Mouse (Mus musculus): Measurements from ENCODE around the gene Ank3. TPM values are rescaled to one million over a fixed set of nuclear protein-coding genes. Genes with fewer than 3 reads are reported as not detected.

Gene Ank3
- total and polyA plus RNA-seq, 2 experiments from 2014 or later: 23.4 to 64.7 TPM

DNA sequence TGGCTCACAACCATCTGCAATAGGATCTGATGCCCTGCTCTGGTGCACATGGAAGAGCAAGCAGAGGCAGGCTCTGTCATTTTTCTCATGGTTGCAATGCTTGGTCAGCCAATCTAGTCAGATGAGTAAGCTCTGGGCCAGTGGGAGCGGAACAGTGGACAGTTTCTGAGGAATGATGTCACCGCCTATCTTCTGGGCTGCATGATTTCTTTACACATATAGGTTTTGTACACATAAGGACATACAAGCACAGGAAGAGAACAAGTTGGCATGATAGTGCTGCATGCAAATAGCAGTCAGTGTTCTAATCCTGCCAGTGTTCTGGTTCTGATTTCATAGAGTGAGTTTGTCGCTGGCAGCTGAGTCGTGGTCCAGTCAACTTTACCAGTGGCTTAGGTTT, 517.6 kb downstream of the Ank3 start:
- no peaks in the 10 kb centered on the region for H3K36me3 ChIP-seq (replicated peaks; ENCODE audit: control insufficient read depth, insufficient read depth, low read length)
- H3K4me2 ChIP-seq (ENCODE audit: low read depth, low read length): no peak overlapping the region
- H3K9me3 ChIP-seq (replicated peaks; ENCODE audit: control insufficient read depth, low read length): no peaks in the 10 kb centered on the region
- ATAC-seq (ENCODE audit: insufficient read depth, low read depth) (no peak), DNase-seq (ENCODE audit: low spot score) (no peak)
- no peak overlapping the region for H3K9ac ChIP-seq (replicated peaks; ENCODE audit: low read depth, low read length)
- WGBS: 77% methylated on average over 4 of the region's 4 CpGs
- H3K4me3 ChIP-seq (ENCODE audit: low read depth, low read length): no peak overlapping the region
- no peaks in the 10 kb centered on the region for H3K4me1 ChIP-seq (ENCODE audit: control insufficient read depth, insufficient read depth)
- H3K27ac ChIP-seq (ENCODE audit: low read depth): 0 out of 2 replicates have a peak overlapping the region, but pooled peaks have one; percentile 0
- no peak for TF ChIP-seq CTCF (IDR thresholded peaks at IDR 0.05; ENCODE audit: low read depth)
- no peak for TF ChIP-seq EP300 (IDR thresholded peaks at IDR 0.05; ENCODE audit: low read depth)
- H3K27me3 ChIP-seq (ENCODE audit: control insufficient read depth, insufficient read depth, low read length): no peaks in the 10 kb centered on the region

DNA sequence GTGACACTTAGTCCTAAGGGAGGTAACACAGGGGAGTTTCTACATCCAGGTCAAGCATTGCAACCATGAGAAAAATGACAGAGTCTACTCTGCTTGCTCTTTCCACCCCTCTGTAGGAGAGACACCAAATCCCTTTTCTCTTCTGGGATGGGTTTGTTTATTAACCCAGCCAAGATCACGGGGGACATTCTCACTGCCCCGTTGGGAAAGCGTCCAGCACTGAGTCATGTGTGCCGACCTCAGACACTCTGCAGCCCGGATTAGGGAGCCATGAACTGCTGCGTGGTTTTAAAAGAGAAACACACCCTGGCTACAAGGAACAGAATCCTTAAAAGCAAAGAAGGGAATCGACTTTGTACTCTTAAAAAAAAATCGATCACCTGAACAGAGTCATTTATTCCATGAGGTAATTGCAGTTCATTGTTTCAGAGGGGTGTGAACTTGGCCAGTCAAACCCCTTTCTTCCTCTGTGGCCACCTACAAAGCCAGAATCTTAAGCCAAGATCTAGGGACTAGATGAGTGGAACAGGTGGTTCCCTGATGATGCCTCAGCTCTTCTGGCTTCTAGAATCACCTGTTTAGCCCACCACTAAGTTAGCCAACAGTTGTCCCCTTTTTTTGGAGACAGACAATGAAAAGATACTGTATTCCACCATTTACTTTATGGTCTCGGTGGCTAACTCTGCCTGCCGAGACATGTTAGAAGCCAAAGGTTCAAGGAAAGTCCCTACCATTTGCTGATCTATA, 518.3 kb downstream of the Ank3 start:
- 65% methylated on average over 10 of the region's 10 CpGs for WGBS
- Histone ChIP-seq H3K9me3 (replicated peaks; ENCODE audit: control insufficient read depth, low read length) (no peaks in the 10 kb centered on the region), H3K4me2 (ENCODE audit: low read depth, low read length) (no peak overlapping the region), H3K27me3 (ENCODE audit: control insufficient read depth, insufficient read depth, low read length) (no peaks in the 10 kb centered on the region), H3K9ac (replicated peaks; ENCODE audit: low read depth, low read length) (no peak overlapping the region), H3K36me3 (replicated peaks; ENCODE audit: control insufficient read depth, insufficient read depth, low read length) (no peaks in the 10 kb centered on the region), H3K27ac (ENCODE audit: low read depth) (peak overlapping the region; percentile 0; the same call in 1 of the 2 replicates), H3K4me1 (ENCODE audit: control insufficient read depth, insufficient read depth) (no peaks in the 10 kb centered on the region), H3K4me3 (ENCODE audit: low read depth, low read length) (no peak overlapping the region)
- DNase-seq (ENCODE audit: low spot score) (no peak), ATAC-seq (ENCODE audit: insufficient read depth, low read depth) (no peak)
- TF ChIP-seq CTCF (IDR thresholded peaks at IDR 0.05; ENCODE audit: low read depth) (no peak), EP300 (IDR thresholded peaks at IDR 0.05; ENCODE audit: low read depth) (no peak)

DNA sequence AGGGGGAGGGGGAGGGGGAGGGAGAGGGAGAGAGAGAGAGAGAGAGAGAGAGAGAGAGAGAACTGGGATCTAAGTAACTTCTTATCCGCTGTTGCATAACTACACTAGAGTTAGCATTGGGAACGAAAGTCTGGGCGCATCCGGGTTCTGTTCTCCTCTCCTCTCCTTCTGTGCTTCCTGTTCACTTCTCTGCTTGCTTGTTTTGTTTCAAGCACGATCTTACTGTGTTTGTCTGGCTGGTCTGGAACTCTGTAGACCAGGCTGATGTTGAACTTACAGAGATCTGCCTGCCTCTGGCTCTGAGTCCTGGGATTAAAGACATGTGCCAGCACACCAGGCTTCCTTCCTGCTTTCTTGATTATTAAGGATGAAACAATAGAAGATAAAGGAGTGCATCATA, 519.1 kb downstream of the Ank3 start:
- no peak for DNase-seq (ENCODE audit: low spot score)
- 85% methylated on average over 5 of the region's 5 CpGs for WGBS
- no peaks in the 10 kb centered on the region for H3K27me3 ChIP-seq (ENCODE audit: control insufficient read depth, insufficient read depth, low read length)
- TF ChIP-seq CTCF (IDR thresholded peaks at IDR 0.05; ENCODE audit: low read depth) (no peak), EP300 (IDR thresholded peaks at IDR 0.05; ENCODE audit: low read depth) (no peak)
- no peaks in the 10 kb centered on the region for H3K9me3 ChIP-seq (replicated peaks; ENCODE audit: control insufficient read depth, low read length)
- no peak for ATAC-seq (ENCODE audit: insufficient read depth, low read depth)
- no peaks in the 10 kb centered on the region for H3K36me3 ChIP-seq (replicated peaks; ENCODE audit: control insufficient read depth, insufficient read depth, low read length)
- no peak overlapping the region for H3K4me2 ChIP-seq (ENCODE audit: low read depth, low read length)
- no peaks in the 10 kb centered on the region for H3K4me1 ChIP-seq (ENCODE audit: control insufficient read depth, insufficient read depth)
- H3K9ac ChIP-seq (replicated peaks; ENCODE audit: low read depth, low read length): no peak overlapping the region
- no peak overlapping the region for H3K27ac ChIP-seq (ENCODE audit: low read depth)
- no peak overlapping the region for H3K4me3 ChIP-seq (ENCODE audit: low read depth, low read length)

DNA sequence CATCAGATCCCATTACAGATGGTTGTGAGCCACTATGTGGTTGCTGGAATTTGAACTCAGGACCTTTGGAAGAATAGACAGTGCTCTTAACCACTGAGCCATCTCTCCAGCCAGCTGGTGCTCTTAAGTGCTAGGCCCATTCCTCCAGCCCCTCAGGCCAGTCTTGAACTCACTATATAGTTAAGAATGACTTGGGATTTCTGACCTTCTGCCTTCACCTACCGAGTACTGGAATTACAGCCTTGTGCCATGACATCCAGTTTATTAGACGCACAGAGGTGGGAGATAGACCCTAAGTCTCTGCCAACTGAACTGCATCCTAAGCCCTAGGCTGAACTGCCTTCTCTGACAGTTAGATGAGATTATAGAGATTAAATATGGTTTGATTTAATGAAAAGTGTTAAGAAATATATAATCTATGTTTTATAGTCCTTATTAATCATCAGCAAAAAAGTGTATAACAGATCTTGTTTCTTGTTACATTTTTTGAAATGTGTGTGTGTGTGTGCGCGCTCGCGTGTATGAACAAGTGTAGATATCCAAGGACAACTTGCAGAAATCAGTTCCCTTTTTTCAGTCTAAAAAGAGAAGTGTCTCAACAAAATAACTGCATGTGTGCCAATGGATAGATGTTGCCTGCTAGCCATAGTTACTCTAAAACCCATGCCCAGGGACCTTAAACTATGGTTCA, 520.0 kb downstream of the Ank3 start:
- H3K27me3 ChIP-seq (ENCODE audit: control insufficient read depth, insufficient read depth, low read length): no peaks in the 10 kb centered on the region
- no peak overlapping the region for H3K27ac ChIP-seq (ENCODE audit: low read depth)
- peaks cover 3% of the 10 kb centered on the region; the same call in 1 of the 2 replicates for H3K4me1 ChIP-seq (ENCODE audit: control insufficient read depth, insufficient read depth)
- no peak for TF ChIP-seq CTCF (IDR thresholded peaks at IDR 0.05; ENCODE audit: low read depth)
- DNase-seq (ENCODE audit: low spot score) (no peak), ATAC-seq (ENCODE audit: insufficient read depth, low read depth) (no peak)
- no peaks in the 10 kb centered on the region for H3K36me3 ChIP-seq (replicated peaks; ENCODE audit: control insufficient read depth, insufficient read depth, low read length)
- H3K9ac ChIP-seq (replicated peaks; ENCODE audit: low read depth, low read length): no peak overlapping the region
- no peaks in the 10 kb centered on the region for H3K9me3 ChIP-seq (replicated peaks; ENCODE audit: control insufficient read depth, low read length)
- H3K4me3 ChIP-seq (ENCODE audit: low read depth, low read length): no peak overlapping the region
- WGBS: 92% methylated on average over 6 of the region's 6 CpGs
- H3K4me2 ChIP-seq (ENCODE audit: low read depth, low read length): no peak overlapping the region

DNA sequence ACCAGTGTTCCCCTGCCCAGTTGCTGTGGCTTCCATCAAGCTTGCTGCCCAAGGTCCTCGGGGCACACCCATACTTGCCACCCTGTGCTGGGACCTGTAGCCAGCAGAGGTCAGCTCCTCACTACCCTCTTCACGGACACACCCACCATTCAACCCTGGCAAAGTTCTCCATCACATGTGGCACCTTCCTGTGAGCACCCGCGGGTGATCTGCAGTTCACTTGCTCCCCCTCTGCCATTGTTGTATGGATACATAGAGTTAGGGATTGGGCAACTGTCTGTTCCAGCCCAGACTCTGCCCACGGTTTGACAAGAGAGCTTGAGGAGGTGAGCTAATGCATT, 520.5 kb downstream of the Ank3 start:
- ATAC-seq (ENCODE audit: insufficient read depth, low read depth): no peak
- TF ChIP-seq EP300 (IDR thresholded peaks at IDR 0.05; ENCODE audit: low read depth) (no peak), CTCF (IDR thresholded peaks at IDR 0.05; ENCODE audit: low read depth) (no peak)

More for the DNA sequence above, 520.5 kb downstream of the Ank3 start:
- WGBS: 81% methylated on average over 5 of the region's 5 CpGs
- Histone ChIP-seq H3K9ac (replicated peaks; ENCODE audit: low read depth, low read length) (no peak overlapping the region), H3K4me2 (ENCODE audit: low read depth, low read length) (no peak overlapping the region), H3K27ac (ENCODE audit: low read depth) (no peak overlapping the region), H3K9me3 (replicated peaks; ENCODE audit: control insufficient read depth, low read length) (no peaks in the 10 kb centered on the region), H3K36me3 (replicated peaks; ENCODE audit: control insufficient read depth, insufficient read depth, low read length) (no peaks in the 10 kb centered on the region), H3K27me3 (ENCODE audit: control insufficient read depth, insufficient read depth, low read length) (no peaks in the 10 kb centered on the region), H3K4me3 (ENCODE audit: low read depth, low read length) (no peak overlapping the region), H3K4me1 (ENCODE audit: control insufficient read depth, insufficient read depth) (peaks cover 8% of the 10 kb centered on the region)
- DNase-seq (ENCODE audit: low spot score): no peak
